Mouse (Mus musculus) small intestine, adult 2 months (tissue): ENCODE data around the gene Gm45140. TPM values are rescaled to one million over a fixed set of nuclear protein-coding genes. Genes with fewer than 3 reads are reported as not detected.

Experiments used
- H3K27ac ChIP-seq: fragments of 200-500 bp; 2 replicates; pipeline ENCODE4 v1.5.1; 2012; ENCODE audit warnings: low read depth, low read length, control low read depth, inconsistent platforms; ENCODE audit not compliant: insufficient read depth
- H3K27me3 ChIP-seq: fragments of 200-500 bp; 2 replicates; pipeline ENCODE4 v1.6.1; 2012; ENCODE audit warnings: mild to moderate bottlenecking, moderate library complexity, low read length, inconsistent platforms; ENCODE audit not compliant: control insufficient read depth, insufficient read depth
- H3K36me3 ChIP-seq: fragments of 200-500 bp; 2 replicates; pipeline ENCODE4 v1.6.1; 2012; ENCODE audit warnings: mild to moderate bottlenecking, low read length, control low read depth, inconsistent platforms; ENCODE audit not compliant: control insufficient read depth, insufficient read depth
- H3K4me1 ChIP-seq: fragments of 200-500 bp; 2 replicates; pipeline ENCODE4 v1.6.1; 2012; ENCODE audit warnings: low read length, inconsistent platforms, mixed read lengths; ENCODE audit not compliant: control insufficient read depth, insufficient read depth, insufficient read length
- H3K4me3 ChIP-seq: fragments of 200-500 bp; 2 replicates; pipeline ENCODE4 v1.5.1; 2012; ENCODE audit warnings: low read depth, mild to moderate bottlenecking, control low read depth, inconsistent platforms, low read length, moderate library complexity
- CTCF ChIP-seq: fragments of 200-500 bp; IDR thresholded peaks from 2 replicates; pipeline ENCODE4 v1.5.1; 2012; ENCODE audit warnings: low read depth, mild to moderate bottlenecking, control low read depth, inconsistent platforms, low read length, moderate library complexity, mixed read lengths; ENCODE audit not compliant: insufficient replicate concordance, insufficient read length; ENCODE audit errors: extremely low read depth
- POLR2A ChIP-seq: fragments of 200-500 bp; IDR thresholded peaks from 2 replicates; pipeline ENCODE4 v1.6.1; 2012; ENCODE audit warnings: low read depth, mild to moderate bottlenecking, control low read depth, inconsistent platforms, low read length, moderate library complexity
- WGBS: fragments of 180-500 bp; shearing (Covaris S2); methylation state at CpG from one replicate; pipeline ENCODE4 v1.1.7; 2018; 5-methylcytosine and 5-hydroxymethylcytosine counted together
- polyA plus RNA-seq: library from polyadenylated mRNA; depleted of rRNA; stranded (reverse); fragments of >200 nt; gene quantifications from 2 replicates; pipeline ENCODE4 v1.2.3, GENCODE M21; 2012

Gm45140 gene
- polyA plus RNA-seq, 1 experiment: 0.34 TPM

- 32% methylated on average over 2 of the region's 2 CpGs for WGBS
- Histone ChIP-seq H3K27ac (no peak overlapping the region), H3K4me3 (no peak overlapping the region), H3K27me3 (no peaks in the 10 kb centered on the region), H3K36me3 (peaks cover 21% of the 10 kb centered on the region), H3K4me1 (no peaks in the 10 kb centered on the region; the same call in 1 of the 2 replicates)
- TF ChIP-seq POLR2A: no peak
- TF ChIP-seq CTCF: no peak
Measured at GRCm38 (mm10) chr6:87797321-87797720, 38.3 kb downstream of the Gm45140 start.

DNA sequence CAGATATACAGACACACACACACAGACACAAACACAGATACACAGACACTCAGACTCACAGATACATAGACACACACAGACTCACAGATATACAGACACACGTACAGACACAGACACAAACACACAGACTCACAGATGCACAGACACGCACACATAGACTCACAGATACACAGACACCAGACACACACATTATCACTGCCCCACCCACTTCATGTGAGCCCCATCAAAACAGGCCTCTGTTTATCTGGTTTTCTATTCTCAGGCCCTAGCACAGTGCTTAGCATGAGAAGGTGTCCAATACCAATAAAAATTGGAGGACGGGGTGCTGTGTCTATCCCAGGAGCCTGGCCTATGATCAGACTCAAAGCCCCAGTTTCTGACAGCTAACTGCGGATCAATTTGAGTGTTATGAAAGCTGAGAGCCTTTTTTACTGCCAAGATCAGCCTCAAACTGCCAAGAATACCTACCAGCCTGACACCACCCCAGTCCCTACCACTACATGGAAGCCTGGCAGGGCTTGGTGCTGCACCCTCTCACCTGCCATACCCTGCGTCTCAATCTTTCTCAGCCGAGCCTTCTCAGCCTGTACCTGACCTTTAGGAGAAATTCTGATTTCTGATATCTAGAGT is 39.2 kb downstream of the Gm45140 start:
- 87% methylated on average over 6 of the region's 6 CpGs for WGBS
- peaks cover 1% of the 10 kb centered on the region for H3K4me1 ChIP-seq
- TF ChIP-seq CTCF: no peak
- no peak for TF ChIP-seq POLR2A
- no peaks in the 10 kb centered on the region for H3K27me3 ChIP-seq
- H3K4me3 ChIP-seq: no peak overlapping the region
- H3K27ac ChIP-seq: no peak overlapping the region
- H3K36me3 ChIP-seq: peaks cover 30% of the 10 kb centered on the region

GRCm38 (mm10) chr6:87795385-87796150 is 40.0 kb downstream of the Gm45140 start:
- TF ChIP-seq POLR2A (no peak), CTCF (no peak)
- no peak overlapping the region for H3K27ac ChIP-seq
- WGBS: 83% methylated on average over 6 of the region's 6 CpGs
- H3K36me3 ChIP-seq: peaks cover 33% of the 10 kb centered on the region
- H3K4me1 ChIP-seq: peaks cover 7% of the 10 kb centered on the region
- H3K4me3 ChIP-seq: no peak overlapping the region
- H3K27me3 ChIP-seq: no peaks in the 10 kb centered on the region

- WGBS: 89% methylated on average over 10 of the region's 10 CpGs
- TF ChIP-seq CTCF (no peak), POLR2A (no peak)
- Histone ChIP-seq H3K27ac (no peak overlapping the region), H3K36me3 (peaks cover 33% of the 10 kb centered on the region), H3K4me1 (peaks cover 23% of the 10 kb centered on the region), H3K27me3 (no peaks in the 10 kb centered on the region), H3K4me3 (no peak overlapping the region)
Measured at GRCm38 (mm10) chr6:87793821-87794510, 41.6 kb downstream of the Gm45140 start.

GRCm38 (mm10) chr6:87791826-87792225 is 43.8 kb downstream of the Gm45140 start:
- 89% methylated on average over 5 of the region's 5 CpGs for WGBS
- TF ChIP-seq POLR2A (no peak), CTCF (no peak)
- Histone ChIP-seq H3K27me3 (no peaks in the 10 kb centered on the region), H3K27ac (no peak overlapping the region), H3K36me3 (peaks cover 32% of the 10 kb centered on the region), H3K4me3 (no peak overlapping the region), H3K4me1 (peaks cover 41% of the 10 kb centered on the region)

DNA sequence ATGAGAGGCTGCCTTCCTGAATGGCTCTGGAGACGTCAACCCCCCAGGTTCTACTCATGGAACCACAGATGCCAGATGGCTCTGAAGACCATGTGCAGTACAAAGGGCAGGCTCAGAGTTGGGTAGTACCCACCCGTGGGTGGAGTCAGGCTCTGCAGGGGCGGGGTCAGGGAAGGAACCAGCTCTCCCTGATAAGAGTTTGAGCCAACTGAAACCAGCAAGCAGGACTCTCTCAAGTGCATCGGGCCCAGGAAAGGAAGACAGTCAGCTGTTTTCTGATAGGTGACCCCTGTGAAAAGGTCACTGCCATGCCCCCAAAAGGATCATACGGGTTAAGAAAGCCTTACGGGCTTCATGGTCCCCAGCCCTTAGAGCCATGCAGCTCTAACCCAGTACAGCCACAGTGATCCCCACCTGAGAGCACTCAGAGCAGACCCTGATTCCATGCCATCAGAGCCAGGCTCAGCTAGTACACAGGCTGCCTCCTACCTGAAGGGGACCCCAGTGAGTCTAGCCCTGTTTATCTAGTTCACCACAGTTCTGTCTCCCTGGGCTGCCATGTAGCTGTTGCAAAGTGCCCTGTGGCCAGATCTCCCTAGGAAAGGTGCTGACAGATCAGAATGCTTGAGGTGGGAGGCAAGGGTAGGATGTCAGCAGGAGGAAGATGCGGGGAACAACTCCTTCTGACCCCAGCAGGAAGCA is 44.7 kb downstream of the Gm45140 start:
- Histone ChIP-seq H3K4me1 (peaks cover 44% of the 10 kb centered on the region), H3K36me3 (peaks cover 32% of the 10 kb centered on the region), H3K27me3 (no peaks in the 10 kb centered on the region), H3K27ac (peak overlapping the region; percentile 75), H3K4me3 (no peak overlapping the region)
- TF ChIP-seq POLR2A (no peak), CTCF (no peak)
- WGBS: 27% methylated on average over 7 of the region's 7 CpGs
